Mouse (Mus musculus) embryo, embryonic 10 days (tissue): ENCODE data around the gene Flii.

ENCODE experiments used
- DNase-seq: peaks from one replicate; pipeline ENCODE4 v3.0.0-alpha.2; 2015; ENCODE audit warnings: low spot score

Gene Flii

GRCm38 (mm10) chr11:60715833-60716232 lies 11.2 kb downstream of the Flii start:
- no peak for DNase-seq

- no peak for DNase-seq
These were observed 14.3 kb downstream of the Flii start for GRCm38 (mm10) chr11:60712639-60713255.

DNA sequence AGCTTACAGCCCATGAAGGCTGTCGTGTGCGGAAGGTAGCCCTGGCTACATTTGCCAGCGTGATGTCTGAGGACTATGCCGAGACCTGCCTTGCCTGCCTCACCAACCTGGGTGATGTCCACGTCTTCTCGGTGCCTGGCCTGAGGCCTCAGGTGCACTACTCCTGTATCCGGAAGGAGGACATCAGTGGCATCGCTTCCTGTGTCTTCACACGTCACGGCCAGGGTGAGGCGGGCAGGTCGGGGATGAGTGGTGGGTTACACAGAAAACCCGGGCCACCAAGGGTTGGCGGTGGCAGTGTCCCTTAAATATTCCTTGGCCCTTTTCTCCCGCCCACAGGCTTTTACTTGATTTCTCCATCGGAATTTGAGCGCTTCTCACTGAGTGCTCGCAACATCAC lies 15.0 kb downstream of the Flii start:
- no peak for DNase-seq

- no peak for DNase-seq
These were observed 15.8 kb downstream of the Flii start for GRCm38 (mm10) chr11:60711218-60711617.

DNA sequence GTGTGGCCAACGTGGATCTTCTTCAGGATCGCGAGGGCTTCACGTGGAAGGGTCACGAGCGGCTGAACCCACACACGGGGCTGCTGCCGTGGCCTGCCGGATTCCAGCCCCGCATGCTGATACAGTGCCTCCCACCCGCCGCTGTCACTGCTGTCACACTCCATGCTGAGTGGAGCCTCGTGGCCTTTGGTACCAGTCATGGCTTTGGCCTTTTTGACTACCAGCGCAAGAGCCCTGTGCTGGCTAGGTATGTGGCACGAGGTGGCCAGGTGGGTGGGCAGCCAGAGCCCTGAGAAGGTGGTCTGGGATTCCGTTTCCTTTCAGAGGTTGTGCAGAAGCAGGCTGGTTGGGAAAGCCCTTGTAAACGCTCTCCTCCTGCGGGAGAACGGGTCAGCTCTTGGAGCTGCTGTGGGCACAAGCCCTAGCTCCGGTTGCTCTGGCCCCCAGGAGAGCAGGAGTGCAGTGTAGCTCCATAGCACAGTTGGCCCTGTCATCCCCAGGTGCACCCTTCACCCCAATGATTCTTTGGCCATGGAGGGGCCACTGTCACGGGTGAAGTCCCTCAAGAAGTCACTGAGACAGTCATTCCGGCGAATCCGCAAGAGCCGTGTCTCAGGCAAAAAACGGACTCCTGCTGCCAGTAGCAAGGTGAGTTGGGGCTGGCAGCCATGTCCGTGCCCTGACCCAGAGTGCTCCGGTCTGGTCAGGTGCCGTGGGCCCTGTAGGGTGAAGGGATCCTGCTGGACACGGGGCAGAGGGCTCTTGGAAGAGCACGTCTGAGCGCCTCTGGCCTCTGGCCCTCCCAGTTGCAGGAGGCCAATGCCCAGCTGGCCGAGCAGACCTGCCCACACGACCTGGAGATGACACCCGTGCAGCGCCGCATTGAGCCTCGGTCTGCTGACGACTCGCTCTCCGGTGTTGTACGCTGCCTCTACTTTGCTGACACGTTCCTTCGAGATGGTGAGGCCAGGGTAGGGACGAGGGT lies 17.3 kb downstream of the Flii start:
- no peak for DNase-seq

DNA sequence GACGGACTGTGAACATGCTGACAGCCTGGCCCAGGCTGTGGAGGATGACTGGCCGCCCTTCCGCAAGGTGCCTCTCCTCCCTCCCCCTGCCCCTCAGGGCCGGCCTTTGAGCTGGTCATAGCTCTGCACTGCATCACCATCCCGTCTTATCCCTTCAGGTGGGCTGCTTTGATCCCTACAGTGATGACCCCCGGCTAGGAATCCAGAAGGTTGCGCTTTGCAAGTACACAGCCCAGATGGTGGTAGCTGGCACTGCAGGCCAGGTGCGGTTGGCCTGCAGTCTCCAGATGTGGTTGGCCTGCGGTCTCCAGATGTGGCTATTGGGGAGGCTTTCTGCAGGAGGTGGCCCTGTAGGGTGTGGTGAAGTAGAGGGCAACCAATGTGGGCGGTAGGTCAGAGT lies 18.4 kb downstream of the Flii start:
- no peak for DNase-seq

- no peak for DNase-seq
These were observed 19.4 kb downstream of the Flii start for GRCm38 (mm10) chr11:60707672-60708071.

DNA sequence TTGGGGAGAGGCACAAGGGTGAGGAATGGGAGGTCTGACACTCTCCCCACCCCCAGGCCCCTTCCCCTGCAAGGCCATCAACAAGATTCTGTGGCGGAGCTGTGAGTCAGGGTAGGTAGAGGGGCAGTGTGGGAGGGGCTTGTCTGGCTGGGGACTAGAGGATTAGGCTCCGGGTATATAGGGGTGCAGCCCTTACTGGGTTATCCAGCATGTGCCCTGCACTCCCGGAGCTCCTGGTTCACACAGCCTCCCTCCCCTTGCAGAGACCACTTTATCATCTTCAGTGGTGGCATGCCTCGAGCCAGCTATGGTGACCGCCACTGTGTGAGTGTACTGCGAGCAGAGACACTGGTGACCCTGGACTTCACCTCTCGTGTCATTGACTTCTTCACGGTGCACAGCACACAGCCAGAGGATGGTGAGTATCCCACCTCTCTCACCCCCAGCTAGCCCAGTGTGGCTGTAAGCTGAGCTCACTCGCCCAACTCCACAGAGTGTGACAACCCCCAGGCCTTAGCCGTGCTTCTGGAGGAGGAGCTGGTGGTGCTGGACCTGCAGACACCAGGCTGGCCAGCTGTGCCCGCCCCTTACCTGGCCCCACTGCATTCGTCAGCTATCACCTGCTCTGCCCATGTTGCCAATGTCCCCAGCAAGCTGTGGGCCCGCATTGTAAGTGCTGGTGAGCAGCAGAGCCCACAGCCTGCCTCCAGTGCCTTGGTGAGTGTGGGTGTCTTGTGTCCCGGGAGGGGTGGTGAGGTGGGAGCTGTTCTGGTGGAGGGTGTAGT lies 20.2 kb downstream of the Flii start:
- DNase-seq: no peak

DNA sequence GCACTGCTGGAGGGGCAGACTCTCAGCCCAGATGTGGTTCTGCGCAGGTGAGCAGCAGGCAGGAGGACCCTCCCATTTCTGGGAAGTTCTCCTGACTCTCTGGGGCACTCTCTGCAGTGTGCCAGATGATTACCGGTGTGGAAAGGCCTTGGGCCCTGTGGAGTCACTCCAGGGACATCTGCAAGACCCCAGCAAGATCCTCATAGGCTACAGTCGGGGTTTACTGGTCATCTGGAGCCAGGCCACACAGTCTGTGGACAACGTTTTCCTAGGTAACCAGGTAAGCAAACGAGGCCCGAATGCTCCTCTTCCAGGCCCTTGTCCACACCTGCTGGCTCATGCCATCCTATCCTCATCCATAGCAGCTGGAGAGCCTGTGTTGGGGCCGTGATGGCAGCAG lies 21.0 kb downstream of the Flii start:
- no peak for DNase-seq

GRCm38 (mm10) chr11:60705255-60705654 lies 21.8 kb downstream of the Flii start:
- no peak for DNase-seq

- DNase-seq: no peak
These were observed 22.8 kb downstream of the Flii start for GRCm38 (mm10) chr11:60704023-60704880.

- peak; percentile 90 for DNase-seq
These were observed 23.9 kb downstream of the Flii start for GRCm38 (mm10) chr11:60703131-60703530.

GRCm38 (mm10) chr11:60701611-60702010 lies 25.5 kb downstream of the Flii start:
- no peak for DNase-seq

- peak; percentile 40 for DNase-seq
These were observed 26.5 kb downstream of the Flii start for GRCm38 (mm10) chr11:60700320-60701185.

DNA sequence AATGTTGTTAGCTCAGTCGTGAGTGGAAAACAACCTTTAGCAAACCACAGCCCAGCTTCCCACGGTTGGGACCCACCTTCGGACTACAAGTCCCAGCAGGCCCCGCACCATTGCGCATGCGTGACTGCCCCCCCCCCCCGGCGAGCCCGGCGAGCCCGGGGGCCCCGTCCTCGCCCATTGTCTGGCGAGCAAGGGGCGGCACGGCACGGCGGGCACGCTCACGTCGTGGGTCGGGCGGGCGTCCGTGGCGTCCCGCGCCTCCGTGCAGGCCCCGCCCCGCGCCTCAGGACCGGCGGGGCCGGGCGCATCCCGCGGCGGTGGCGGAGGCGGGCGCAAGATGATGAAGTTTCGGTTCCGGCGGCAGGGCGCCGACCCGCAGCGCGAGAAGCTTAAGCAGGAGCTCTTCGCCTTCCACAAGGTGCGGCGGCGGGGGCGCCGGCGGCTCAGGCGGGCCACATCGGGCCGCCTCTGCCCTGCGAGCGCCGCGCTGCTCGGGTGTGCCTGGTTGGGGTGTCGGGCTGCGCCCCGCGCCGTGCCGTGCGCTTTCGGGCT lies 27.5 kb downstream of the Flii start, which contains the start of gene Llgl1:
Llgl1 (plus strand) TSS at position 200 of the 552 bp plus-strand sequence.
- peak; percentile 93 for DNase-seq

DNA sequence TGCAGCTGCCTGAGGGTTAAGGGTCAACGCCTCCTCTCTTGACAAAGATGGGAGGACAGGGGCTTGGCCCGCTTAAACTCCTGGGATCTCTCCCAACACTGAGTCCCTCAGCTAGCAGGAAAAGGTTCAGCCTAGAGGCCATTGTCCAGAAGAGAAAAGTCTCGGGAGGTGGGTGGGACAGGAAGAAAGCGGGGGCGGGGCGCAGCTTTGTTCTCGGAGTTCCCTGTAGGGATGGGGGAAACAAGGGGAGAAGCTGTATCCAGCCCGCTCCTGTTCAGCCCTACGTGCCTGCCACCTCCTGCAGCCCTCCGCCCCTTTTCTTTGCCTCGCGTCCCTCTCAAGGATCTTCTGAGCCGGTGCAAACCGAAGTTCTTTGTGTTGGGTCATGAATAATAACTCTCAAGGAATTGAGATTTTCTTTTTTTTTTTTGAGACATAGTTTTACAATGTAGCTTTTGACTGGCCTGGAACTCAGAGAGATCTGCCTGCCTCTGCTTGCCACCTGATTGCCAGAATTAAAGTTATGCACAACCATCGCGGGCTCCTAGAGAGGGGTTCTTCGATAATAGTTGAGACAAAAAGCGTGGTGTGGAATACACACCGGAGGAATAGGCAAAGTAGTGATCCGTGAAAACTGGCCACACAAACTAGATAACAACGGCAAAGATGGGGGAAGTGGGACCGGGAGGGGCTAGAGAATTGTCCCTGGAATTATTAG lies 28.1 kb downstream of the Flii start:
- DNase-seq: peak; percentile 83

DNA sequence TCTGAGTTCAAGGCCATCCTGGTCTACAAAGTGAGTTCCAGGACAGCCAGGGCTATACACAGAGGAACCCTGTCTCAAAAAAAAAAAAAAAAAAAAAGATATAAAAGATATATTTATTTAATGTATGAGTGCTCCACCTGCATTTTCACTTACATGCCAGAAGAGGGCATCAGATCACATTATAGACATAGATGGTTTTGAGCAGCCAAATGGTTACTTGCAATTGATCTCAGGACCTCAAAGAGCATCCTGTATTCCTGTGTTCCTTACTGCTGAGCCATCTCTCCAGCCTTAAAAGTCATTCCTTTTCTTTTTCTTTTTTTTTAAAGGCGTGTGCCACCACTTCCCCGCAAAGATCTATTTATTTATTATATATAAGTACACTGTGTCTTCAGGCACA lies 29.5 kb downstream of the Flii start:
- DNase-seq: peak; percentile 67

DNA sequence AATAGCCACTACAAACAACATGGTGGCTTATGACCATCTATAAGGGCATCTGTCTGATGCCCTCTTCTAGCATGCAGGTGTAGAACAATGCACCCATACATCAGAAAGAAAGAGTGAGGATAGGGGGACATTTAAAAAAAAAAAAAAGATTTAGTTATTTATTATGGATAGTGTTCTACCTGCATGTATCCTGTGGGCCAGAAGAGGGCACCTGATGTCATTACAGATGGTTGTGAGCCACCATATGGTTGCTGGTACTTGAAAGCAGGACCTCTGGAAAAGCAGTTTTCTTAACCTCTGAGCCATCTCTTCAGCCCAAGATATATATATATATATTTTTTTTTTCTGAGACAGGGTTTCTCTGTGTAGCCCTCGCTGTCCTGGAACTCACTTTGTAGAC lies 30.9 kb downstream of the Flii start:
- DNase-seq: no peak
